Mouse (Mus musculus): ENCODE results near the gene Prss8. TPM values are rescaled to one million over a fixed set of nuclear protein-coding genes. Genes with fewer than 3 reads are reported as not detected.

The Prss8 gene
- total and polyA plus RNA-seq, 3 experiments: 0.05 TPM; not detected in 2

DNA sequence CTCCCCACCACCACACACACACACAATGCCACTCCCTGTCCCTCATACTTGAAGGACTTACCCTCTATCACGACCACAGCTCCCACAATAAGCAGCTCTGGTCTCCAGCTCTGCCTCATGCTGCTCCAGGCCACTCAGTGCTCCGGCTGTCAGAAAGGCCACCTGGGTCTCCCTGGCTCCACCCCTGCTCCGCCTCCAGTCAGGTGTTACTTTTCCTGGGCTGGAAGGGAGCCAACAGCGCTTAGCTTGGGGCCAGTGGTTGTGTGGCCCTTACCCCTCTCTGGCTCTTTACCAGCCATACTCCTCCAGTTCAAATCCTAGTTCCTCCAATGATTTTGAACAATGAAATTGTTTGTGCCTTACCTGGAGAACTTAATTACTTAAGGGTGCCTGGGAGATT, 39.1 kb downstream of the Prss8 start, which contains the start of gene Prss53:
Gene Prss53 (minus strand): TSS at position 173 of the 400 bp plus-strand sequence.
- Histone ChIP-seq H3K27me3 (ENCODE audit: insufficient read depth, low read length) (no peaks in the 10 kb centered on the region), H3K9me3 (replicated peaks) (no peaks in the 10 kb centered on the region), H3K4me1 (ENCODE audit: insufficient read depth, low read depth, low read length) (peaks cover 54% of the 10 kb centered on the region), H3K36me3 (replicated peaks) (peaks cover 87% of the 10 kb centered on the region), H3K4me3 (ENCODE audit: low read depth, low read length) (no peak within 1 kb of the TSS)
- TF ChIP-seq GATA1 (IDR thresholded peaks at IDR 0.05; ENCODE audit: borderline replicate concordance, low read length) (no peak), POLR2AphosphoS5 (IDR thresholded peaks at IDR 0.05; ENCODE audit: insufficient replicate concordance, low read depth, low read length) (no peak), CTCF (IDR thresholded peaks at IDR 0.05; ENCODE audit: low read depth, low read length) (no peak), TAL1 (conservative IDR thresholded peaks at IDR 0.05; ENCODE audit: low read depth, low read length) (no peak), GATA2 (IDR thresholded peaks at IDR 0.05; ENCODE audit: borderline replicate concordance, low read depth, low read length) (no peak)
- ATAC-seq (ENCODE audit: extremely low read depth, insufficient number of reproducible peaks, low FRiP score, poor library complexity, severe bottlenecking): no peak
- no peak for DNase-seq (ENCODE audit: low spot score)

DNA sequence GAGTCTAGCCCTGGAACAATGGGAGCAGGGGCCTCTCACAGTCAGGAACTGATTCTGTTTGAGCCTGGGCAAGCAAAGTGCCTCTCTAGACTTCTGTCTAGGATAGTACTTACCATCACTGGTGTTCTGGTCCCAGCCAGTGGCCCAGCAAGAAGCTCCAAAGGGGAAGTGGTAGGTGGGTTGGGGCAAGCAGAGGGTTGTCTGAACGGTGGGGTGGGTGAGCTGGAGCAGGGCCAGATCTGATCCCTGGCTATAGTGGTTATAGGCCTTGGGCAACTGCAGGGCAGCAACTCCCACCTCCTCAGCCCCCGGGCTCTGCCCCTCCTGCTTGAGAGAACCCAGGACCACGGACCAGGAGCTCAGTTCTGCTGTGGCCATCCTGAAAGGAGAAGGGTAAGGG, 41.1 kb downstream of the Prss8 start:
- DNase-seq (ENCODE audit: low spot score) (no peak), ATAC-seq (ENCODE audit: extremely low read depth, insufficient number of reproducible peaks, low FRiP score, poor library complexity, severe bottlenecking) (no peak)
- Histone ChIP-seq H3K4me3 (ENCODE audit: low read depth, low read length) (no peak overlapping the region), H3K9me3 (replicated peaks) (no peaks in the 10 kb centered on the region), H3K27me3 (ENCODE audit: insufficient read depth, low read length) (no peaks in the 10 kb centered on the region), H3K36me3 (replicated peaks) (peaks cover 99% of the 10 kb centered on the region), H3K4me1 (ENCODE audit: insufficient read depth, low read depth, low read length) (peaks cover 54% of the 10 kb centered on the region)
- TF ChIP-seq GATA2 (IDR thresholded peaks at IDR 0.05; ENCODE audit: borderline replicate concordance, low read depth, low read length): no peak
- TF ChIP-seq POLR2AphosphoS5 (IDR thresholded peaks at IDR 0.05; ENCODE audit: insufficient replicate concordance, low read depth, low read length): no peak
- TF ChIP-seq TAL1 (conservative IDR thresholded peaks at IDR 0.05; ENCODE audit: low read depth, low read length): no peak
- TF ChIP-seq CTCF (IDR thresholded peaks at IDR 0.05; ENCODE audit: low read depth, low read length): no peak
- no peak for TF ChIP-seq GATA1 (IDR thresholded peaks at IDR 0.05; ENCODE audit: borderline replicate concordance, low read length)

DNA sequence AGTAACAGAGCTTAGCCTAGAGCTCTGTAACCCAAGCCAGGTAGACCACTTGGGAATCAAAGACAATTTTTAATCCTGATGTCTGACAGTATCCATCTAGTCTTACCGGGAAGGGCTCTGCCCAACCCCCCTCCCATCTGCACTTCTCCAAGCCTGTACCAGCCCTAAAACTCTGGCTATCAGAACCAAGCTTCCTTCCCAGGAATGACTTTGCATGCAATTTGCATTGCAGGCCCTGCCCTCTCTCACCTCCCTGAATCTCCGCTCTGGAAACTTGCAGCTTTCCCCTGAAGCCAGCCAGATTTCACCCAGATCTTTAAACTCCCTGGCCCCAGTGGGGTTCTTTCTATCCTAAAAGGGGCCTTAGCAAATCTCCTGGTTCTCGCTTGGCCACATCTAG, 42.1 kb downstream of the Prss8 start:
- no peaks in the 10 kb centered on the region for H3K9me3 ChIP-seq (replicated peaks)
- no peak for TF ChIP-seq CTCF (IDR thresholded peaks at IDR 0.05; ENCODE audit: low read depth, low read length)
- TF ChIP-seq TAL1 (conservative IDR thresholded peaks at IDR 0.05; ENCODE audit: low read depth, low read length): no peak
- no peak for TF ChIP-seq POLR2AphosphoS5 (IDR thresholded peaks at IDR 0.05; ENCODE audit: insufficient replicate concordance, low read depth, low read length)
- TF ChIP-seq GATA1 (IDR thresholded peaks at IDR 0.05; ENCODE audit: borderline replicate concordance, low read length): no peak
- no peak for TF ChIP-seq GATA2 (IDR thresholded peaks at IDR 0.05; ENCODE audit: borderline replicate concordance, low read depth, low read length)
- H3K27me3 ChIP-seq (ENCODE audit: insufficient read depth, low read length): no peaks in the 10 kb centered on the region
- peaks cover 99% of the 10 kb centered on the region for H3K36me3 ChIP-seq (replicated peaks)
- no peak overlapping the region for H3K4me3 ChIP-seq (ENCODE audit: low read depth, low read length)
- peaks cover 64% of the 10 kb centered on the region for H3K4me1 ChIP-seq (ENCODE audit: insufficient read depth, low read depth, low read length)
- no peak for DNase-seq (ENCODE audit: low spot score)
- ATAC-seq (ENCODE audit: extremely low read depth, insufficient number of reproducible peaks, low FRiP score, poor library complexity, severe bottlenecking): no peak

DNA sequence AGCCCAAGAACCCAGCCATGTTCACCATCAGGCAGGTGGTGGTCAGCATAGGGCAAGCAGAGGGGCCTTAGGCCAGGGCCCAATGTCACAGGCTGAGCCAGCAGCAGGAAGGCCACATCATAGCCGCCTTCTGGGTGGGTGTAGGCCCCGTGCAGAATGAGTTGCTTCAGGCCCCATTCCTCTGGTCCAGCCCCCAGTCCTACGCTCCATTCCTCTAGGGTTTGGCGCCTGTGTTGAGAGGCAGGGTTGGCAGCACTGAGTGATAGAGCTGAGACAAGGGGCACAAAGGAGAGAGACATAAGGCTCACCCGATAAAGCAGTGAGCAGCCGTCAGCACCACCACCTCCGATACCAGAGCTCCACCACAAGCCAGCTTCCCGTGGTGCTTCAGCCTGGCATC, 42.7 kb downstream of the Prss8 start:
- Histone ChIP-seq H3K4me3 (ENCODE audit: low read depth, low read length) (no peak overlapping the region), H3K4me1 (ENCODE audit: insufficient read depth, low read depth, low read length) (peaks cover 70% of the 10 kb centered on the region)

DNA sequence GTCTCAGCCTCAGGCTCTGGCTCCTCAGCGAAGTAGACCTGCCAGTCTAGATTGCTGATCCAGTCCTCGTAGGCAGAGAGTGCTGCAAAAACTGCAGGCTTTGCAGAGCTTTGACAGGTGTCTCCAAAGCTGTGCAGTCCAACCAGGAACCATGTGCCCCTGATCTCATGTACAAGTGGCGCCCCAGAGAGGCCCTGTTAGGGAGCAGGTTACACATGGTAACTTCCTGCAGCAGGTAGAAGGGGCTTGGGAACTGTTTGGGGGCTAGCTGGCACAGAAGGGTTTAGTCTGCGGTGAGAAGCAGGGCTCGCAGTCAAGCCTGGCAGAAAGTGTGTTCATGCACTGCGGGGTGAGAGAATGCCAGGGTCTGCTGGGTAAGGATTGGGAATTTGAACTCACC, 43.4 kb downstream of the Prss8 start:
- ATAC-seq (ENCODE audit: extremely low read depth, insufficient number of reproducible peaks, low FRiP score, poor library complexity, severe bottlenecking) (no peak), DNase-seq (ENCODE audit: low spot score) (no peak)
- Histone ChIP-seq H3K27me3 (ENCODE audit: insufficient read depth, low read length) (no peaks in the 10 kb centered on the region), H3K4me3 (ENCODE audit: low read depth, low read length) (peak overlapping the region; percentile 0; the same call in 1 of the 2 replicates), H3K36me3 (replicated peaks) (peaks cover 99% of the 10 kb centered on the region), H3K4me1 (ENCODE audit: insufficient read depth, low read depth, low read length) (peaks cover 76% of the 10 kb centered on the region), H3K9me3 (replicated peaks) (no peaks in the 10 kb centered on the region)
- TF ChIP-seq CTCF (IDR thresholded peaks at IDR 0.05; ENCODE audit: low read depth, low read length) (no peak), TAL1 (conservative IDR thresholded peaks at IDR 0.05; ENCODE audit: low read depth, low read length) (no peak), POLR2AphosphoS5 (IDR thresholded peaks at IDR 0.05; ENCODE audit: insufficient replicate concordance, low read depth, low read length) (no peak), GATA1 (IDR thresholded peaks at IDR 0.05; ENCODE audit: borderline replicate concordance, low read length) (no peak), GATA2 (IDR thresholded peaks at IDR 0.05; ENCODE audit: borderline replicate concordance, low read depth, low read length) (no peak)

More for the DNA sequence above, 42.7 kb downstream of the Prss8 start:
- Histone ChIP-seq H3K36me3 (replicated peaks) (peaks cover 99% of the 10 kb centered on the region), H3K9me3 (replicated peaks) (no peaks in the 10 kb centered on the region), H3K27me3 (ENCODE audit: insufficient read depth, low read length) (no peaks in the 10 kb centered on the region)
- TF ChIP-seq CTCF (IDR thresholded peaks at IDR 0.05; ENCODE audit: low read depth, low read length) (no peak), GATA1 (IDR thresholded peaks at IDR 0.05; ENCODE audit: borderline replicate concordance, low read length) (no peak), GATA2 (IDR thresholded peaks at IDR 0.05; ENCODE audit: borderline replicate concordance, low read depth, low read length) (no peak), POLR2AphosphoS5 (IDR thresholded peaks at IDR 0.05; ENCODE audit: insufficient replicate concordance, low read depth, low read length) (no peak), TAL1 (conservative IDR thresholded peaks at IDR 0.05; ENCODE audit: low read depth, low read length) (no peak)
- no peak for ATAC-seq (ENCODE audit: extremely low read depth, insufficient number of reproducible peaks, low FRiP score, poor library complexity, severe bottlenecking)
- no peak for DNase-seq (ENCODE audit: low spot score)

DNA sequence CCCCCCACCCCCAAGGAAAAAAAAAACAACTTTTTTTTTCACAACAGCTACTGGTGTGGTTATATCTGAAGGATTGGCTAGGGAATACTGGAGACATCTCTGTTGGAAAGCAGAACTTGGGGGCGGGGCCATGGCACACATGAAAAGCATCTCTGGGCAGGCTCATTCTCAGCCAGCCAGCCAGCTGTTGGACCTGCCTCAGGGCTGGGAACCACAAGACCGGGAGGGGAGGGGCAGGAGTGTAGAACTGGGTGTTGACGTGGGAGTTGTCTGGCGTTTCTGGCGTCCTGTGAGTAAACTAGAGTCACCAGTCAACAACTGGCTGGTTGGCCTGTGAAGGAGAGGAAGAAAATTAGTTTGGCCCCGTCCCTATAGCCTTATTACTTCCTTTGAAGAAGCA, 44.0 kb downstream of the Prss8 start:
- Histone ChIP-seq H3K36me3 (replicated peaks) (peaks cover 99% of the 10 kb centered on the region), H3K4me3 (ENCODE audit: low read depth, low read length) (no peak overlapping the region; the same call in 1 of the 2 replicates), H3K4me1 (ENCODE audit: insufficient read depth, low read depth, low read length) (peaks cover 82% of the 10 kb centered on the region), H3K27me3 (ENCODE audit: insufficient read depth, low read length) (no peaks in the 10 kb centered on the region), H3K9me3 (replicated peaks) (peaks cover 6% of the 10 kb centered on the region)
- DNase-seq (ENCODE audit: low spot score) (peak; percentile 53), ATAC-seq (ENCODE audit: extremely low read depth, insufficient number of reproducible peaks, low FRiP score, poor library complexity, severe bottlenecking) (peak; percentile 22)
- TF ChIP-seq CTCF (IDR thresholded peaks at IDR 0.05; ENCODE audit: low read depth, low read length): no peak
- no peak for TF ChIP-seq TAL1 (conservative IDR thresholded peaks at IDR 0.05; ENCODE audit: low read depth, low read length)
- no peak for TF ChIP-seq POLR2AphosphoS5 (IDR thresholded peaks at IDR 0.05; ENCODE audit: insufficient replicate concordance, low read depth, low read length)
- no peak for TF ChIP-seq GATA1 (IDR thresholded peaks at IDR 0.05; ENCODE audit: borderline replicate concordance, low read length)
- no peak for TF ChIP-seq GATA2 (IDR thresholded peaks at IDR 0.05; ENCODE audit: borderline replicate concordance, low read depth, low read length)

Data from G1E (cell line).